Mouse (Mus musculus): ENCODE data around the gene Dtx1. TPM values are rescaled to one million over a fixed set of nuclear protein-coding genes. Genes with fewer than 3 reads are reported as not detected.

Dtx1 gene
- total RNA-seq, 1 experiment: 13.6 TPM

GRCm38 (mm10) chr5:120706541-120706940 lies 5.2 kb downstream of the Dtx1 start:
- in situ Hi-C loops (cut with MboI; ENCODE audit: low sequenced_read_pairs in 2 of 2, unreplicated experiment in 2 of 2): no loop called here
- H3K9me3 ChIP-seq (ENCODE audit: control insufficient read depth, insufficient read depth, low read depth, low read length): no peaks in the 10 kb centered on the region
- no peak for DNase-seq (ENCODE audit: low read depth, low spot score)
- no peaks in the 10 kb centered on the region for H3K36me3 ChIP-seq (ENCODE audit: control insufficient read depth, insufficient read depth, low read length, poor library complexity, severe bottlenecking)
- H3K9ac ChIP-seq (ENCODE audit: insufficient read depth, low read depth, low read length, poor library complexity, severe bottlenecking): peak overlapping the region; percentile 16; the same call in 1 of the 2 replicates
- H3K27ac ChIP-seq (ENCODE audit: insufficient read depth, low read depth, low read length, poor library complexity, severe bottlenecking): no peak overlapping the region
- H3K4me3 ChIP-seq (ENCODE audit: insufficient read depth in 1 of 2, low read depth in 1 of 2, low read length in 2 of 2, poor library complexity in 1 of 2, severe bottlenecking in 1 of 2): peak overlapping the region in 1 of 2 experiments; percentile 42; a peak in 1 of 4 replicates
- TF ChIP-seq HCFC1 (IDR thresholded peaks at IDR 0.05; ENCODE audit: borderline replicate concordance, insufficient read depth, low read length) (no peak), ZNF384 (IDR thresholded peaks at IDR 0.05; ENCODE audit: low read depth, low read length) (no peak), CHD2 (IDR thresholded peaks at IDR 0.05; ENCODE audit: low read depth, low read length) (no peak), ZC3H11A (IDR thresholded peaks at IDR 0.05; ENCODE audit: borderline replicate concordance, low read depth, low read length) (no peak), MAFK (IDR thresholded peaks at IDR 0.05; ENCODE audit: insufficient read depth, low read depth, low read length) (no peak)
- peaks cover 0 to 24% of the 10 kb centered on the region in 2 experiments; a peak in 3 of 4 replicates for H3K4me1 ChIP-seq (ENCODE audit: control insufficient read depth in 2 of 2, insufficient read depth in 2 of 2, low read length in 2 of 2, poor library complexity in 1 of 2)

GRCm38 (mm10) chr5:120704421-120704820 lies 7.3 kb downstream of the Dtx1 start:
- H3K36me3 ChIP-seq (ENCODE audit: control insufficient read depth, insufficient read depth, low read length, poor library complexity, severe bottlenecking): no peaks in the 10 kb centered on the region
- no peak for DNase-seq (ENCODE audit: low read depth, low spot score)
- no peaks in the 10 kb centered on the region for H3K9me3 ChIP-seq (ENCODE audit: control insufficient read depth, insufficient read depth, low read depth, low read length)
- in situ Hi-C loops (cut with MboI; ENCODE audit: low sequenced_read_pairs in 2 of 2, unreplicated experiment in 2 of 2): no loop called here
- peaks cover 0 to 24% of the 10 kb centered on the region in 2 experiments; a peak in 3 of 4 replicates for H3K4me1 ChIP-seq (ENCODE audit: control insufficient read depth in 2 of 2, insufficient read depth in 2 of 2, low read length in 2 of 2, poor library complexity in 1 of 2)
- no peak overlapping the region for H3K27ac ChIP-seq (ENCODE audit: insufficient read depth, low read depth, low read length, poor library complexity, severe bottlenecking)
- H3K4me3 ChIP-seq (ENCODE audit: insufficient read depth in 1 of 2, low read depth in 1 of 2, low read length in 2 of 2, poor library complexity in 1 of 2, severe bottlenecking in 1 of 2): no peak overlapping the region
- TF ChIP-seq ZNF384 (IDR thresholded peaks at IDR 0.05; ENCODE audit: low read depth, low read length) (no peak), HCFC1 (IDR thresholded peaks at IDR 0.05; ENCODE audit: borderline replicate concordance, insufficient read depth, low read length) (no peak), MAFK (IDR thresholded peaks at IDR 0.05; ENCODE audit: insufficient read depth, low read depth, low read length) (no peak)
- no peak overlapping the region for H3K9ac ChIP-seq (ENCODE audit: insufficient read depth, low read depth, low read length, poor library complexity, severe bottlenecking)

- Histone ChIP-seq H3K9me3 (ENCODE audit: control insufficient read depth, insufficient read depth, low read depth, low read length) (no peaks in the 10 kb centered on the region), H3K4me3 (ENCODE audit: insufficient read depth in 1 of 2, low read depth in 1 of 2, low read length in 2 of 2, poor library complexity in 1 of 2, severe bottlenecking in 1 of 2) (no peak overlapping the region), H3K36me3 (ENCODE audit: control insufficient read depth, insufficient read depth, low read length, poor library complexity, severe bottlenecking) (no peaks in the 10 kb centered on the region), H3K9ac (ENCODE audit: insufficient read depth, low read depth, low read length, poor library complexity, severe bottlenecking) (no peak overlapping the region), H3K27ac (ENCODE audit: insufficient read depth, low read depth, low read length, poor library complexity, severe bottlenecking) (no peak overlapping the region), H3K4me1 (ENCODE audit: control insufficient read depth in 2 of 2, insufficient read depth in 2 of 2, low read length in 2 of 2, poor library complexity in 1 of 2) (peaks cover 0 to 26% of the 10 kb centered on the region in 2 experiments; a peak in 3 of 4 replicates)
- TF ChIP-seq HCFC1 (IDR thresholded peaks at IDR 0.05; ENCODE audit: borderline replicate concordance, insufficient read depth, low read length): no peak
- no peak for TF ChIP-seq ZC3H11A (IDR thresholded peaks at IDR 0.05; ENCODE audit: borderline replicate concordance, low read depth, low read length)
- TF ChIP-seq MAFK (IDR thresholded peaks at IDR 0.05; ENCODE audit: insufficient read depth, low read depth, low read length): no peak
- TF ChIP-seq ZNF384 (IDR thresholded peaks at IDR 0.05; ENCODE audit: low read depth, low read length): no peak
- no peak for TF ChIP-seq CHD2 (IDR thresholded peaks at IDR 0.05; ENCODE audit: low read depth, low read length)
- in situ Hi-C loops (cut with MboI; ENCODE audit: low sequenced_read_pairs in 2 of 2, unreplicated experiment in 2 of 2): no loop called here
- DNase-seq (ENCODE audit: low read depth, low spot score): no peak
Measured at GRCm38 (mm10) chr5:120703660-120704059, 8.1 kb downstream of the Dtx1 start.

- TF ChIP-seq CHD2 (IDR thresholded peaks at IDR 0.05; ENCODE audit: low read depth, low read length): no peak
- no peak for TF ChIP-seq MAFK (IDR thresholded peaks at IDR 0.05; ENCODE audit: insufficient read depth, low read depth, low read length)
- TF ChIP-seq ZC3H11A (IDR thresholded peaks at IDR 0.05; ENCODE audit: borderline replicate concordance, low read depth, low read length): no peak
- TF ChIP-seq ZNF384 (IDR thresholded peaks at IDR 0.05; ENCODE audit: low read depth, low read length): no peak
- TF ChIP-seq HCFC1 (IDR thresholded peaks at IDR 0.05; ENCODE audit: borderline replicate concordance, insufficient read depth, low read length): no peak
- Histone ChIP-seq H3K36me3 (ENCODE audit: control insufficient read depth, insufficient read depth, low read length, poor library complexity, severe bottlenecking) (no peaks in the 10 kb centered on the region), H3K4me3 (ENCODE audit: insufficient read depth in 1 of 2, low read depth in 1 of 2, low read length in 2 of 2, poor library complexity in 1 of 2, severe bottlenecking in 1 of 2) (no peak overlapping the region), H3K9ac (ENCODE audit: insufficient read depth, low read depth, low read length, poor library complexity, severe bottlenecking) (no peak overlapping the region), H3K27ac (ENCODE audit: insufficient read depth, low read depth, low read length, poor library complexity, severe bottlenecking) (no peak overlapping the region), H3K4me1 (ENCODE audit: control insufficient read depth in 2 of 2, insufficient read depth in 2 of 2, low read length in 2 of 2, poor library complexity in 1 of 2) (peaks cover 0 to 31% of the 10 kb centered on the region in 2 experiments; a peak in 3 of 4 replicates), H3K9me3 (ENCODE audit: control insufficient read depth, insufficient read depth, low read depth, low read length) (no peaks in the 10 kb centered on the region)
- DNase-seq (ENCODE audit: low read depth, low spot score): no peak
- in situ Hi-C loops (cut with MboI; ENCODE audit: low sequenced_read_pairs in 2 of 2, unreplicated experiment in 2 of 2): no loop called here
Measured at GRCm38 (mm10) chr5:120702969-120703368, 8.8 kb downstream of the Dtx1 start.

- no peaks in the 10 kb centered on the region for H3K36me3 ChIP-seq (ENCODE audit: control insufficient read depth, insufficient read depth, low read length, poor library complexity, severe bottlenecking)
Measured at GRCm38 (mm10) chr5:120702421-120702820, 9.3 kb downstream of the Dtx1 start.

More at GRCm38 (mm10) chr5:120702421-120702820, 9.3 kb downstream of the Dtx1 start:
- no peak overlapping the region for H3K9ac ChIP-seq (ENCODE audit: insufficient read depth, low read depth, low read length, poor library complexity, severe bottlenecking)
- in situ Hi-C loops (cut with MboI; ENCODE audit: low sequenced_read_pairs in 2 of 2, unreplicated experiment in 2 of 2): no loop called here
- DNase-seq (ENCODE audit: low read depth, low spot score): no peak
- peaks cover 0 to 35% of the 10 kb centered on the region in 2 experiments; a peak in 3 of 4 replicates for H3K4me1 ChIP-seq (ENCODE audit: control insufficient read depth in 2 of 2, insufficient read depth in 2 of 2, low read length in 2 of 2, poor library complexity in 1 of 2)
- TF ChIP-seq ZNF384 (IDR thresholded peaks at IDR 0.05; ENCODE audit: low read depth, low read length): no peak
- TF ChIP-seq CHD2 (IDR thresholded peaks at IDR 0.05; ENCODE audit: low read depth, low read length): no peak
- no peak for TF ChIP-seq HCFC1 (IDR thresholded peaks at IDR 0.05; ENCODE audit: borderline replicate concordance, insufficient read depth, low read length)
- TF ChIP-seq MAFK (IDR thresholded peaks at IDR 0.05; ENCODE audit: insufficient read depth, low read depth, low read length): no peak
- no peak for TF ChIP-seq ZC3H11A (IDR thresholded peaks at IDR 0.05; ENCODE audit: borderline replicate concordance, low read depth, low read length)
- H3K9me3 ChIP-seq (ENCODE audit: control insufficient read depth, insufficient read depth, low read depth, low read length): no peaks in the 10 kb centered on the region
- H3K4me3 ChIP-seq (ENCODE audit: insufficient read depth in 1 of 2, low read depth in 1 of 2, low read length in 2 of 2, poor library complexity in 1 of 2, severe bottlenecking in 1 of 2): no peak overlapping the region
- H3K27ac ChIP-seq (ENCODE audit: insufficient read depth, low read depth, low read length, poor library complexity, severe bottlenecking): no peak overlapping the region
